Mouse (Mus musculus) kidney, embryonic 14.5 days (tissue): ENCODE results near the gene Ostm1. TPM values are rescaled to one million over a fixed set of nuclear protein-coding genes. Genes with fewer than 3 reads are reported as not detected.

Source experiments
- ATAC-seq: fragments of 200-750 bp; cut with Nextera tagmentation; 2 replicates; pipeline ENCODE4 v1.8.0; 2017; ENCODE audit warnings: moderate number of reproducible peaks, mild to moderate bottlenecking, moderate TSS enrichment, moderate library complexity; ENCODE audit not compliant: low FRiP score, low TSS enrichment
- H3K27ac ChIP-seq: fragments of 300-500 bp; sonication (generic); 2 replicates; pipeline ENCODE4 v1.5.1; 2014; ENCODE audit warnings: low read depth, mild to moderate bottlenecking, low read length, moderate library complexity, mixed read lengths
- H3K27me3 ChIP-seq: fragments of 300-500 bp; sonication (generic); 2 replicates; pipeline ENCODE4 v1.6.1; 2014; ENCODE audit warnings: mild to moderate bottlenecking, low read length; ENCODE audit not compliant: control insufficient read depth, insufficient read depth
- H3K36me3 ChIP-seq: fragments of 300-500 bp; sonication (generic); 2 replicates; pipeline ENCODE4 v1.6.1; 2014; ENCODE audit warnings: low read length, mixed read lengths; ENCODE audit not compliant: control insufficient read depth, insufficient read depth
- H3K4me1 ChIP-seq: fragments of 300-500 bp; sonication (generic); 2 replicates; pipeline ENCODE4 v1.6.1; 2014; ENCODE audit warnings: low read length, mixed read lengths; ENCODE audit not compliant: control insufficient read depth, insufficient read depth
- H3K4me2 ChIP-seq: fragments of 300-500 bp; sonication (generic); replicated peaks from 2 replicates; pipeline ENCODE4 v1.6.1; 2014; ENCODE audit warnings: low read depth, mild to moderate bottlenecking, low read length
- H3K4me3 ChIP-seq: fragments of 300-500 bp; sonication (generic); 2 replicates; pipeline ENCODE4 v1.5.1; 2014; ENCODE audit warnings: mild to moderate bottlenecking, low read length
- H3K9ac ChIP-seq: fragments of 300-500 bp; sonication (generic); 2 replicates; pipeline ENCODE4 v1.6.1; 2014; ENCODE audit warnings: low read depth, mild to moderate bottlenecking, low read length, moderate library complexity
- H3K9me3 ChIP-seq: fragments of 300-500 bp; sonication (generic); 2 replicates; pipeline ENCODE4 v1.6.1; 2016; ENCODE audit warnings: low read length; ENCODE audit not compliant: control insufficient read depth
- WGBS: fragments of 180-500 bp; shearing (Covaris S2); extraction: QIAGEN DNeasy Blood & Tissue Kit; methylation state at CpG from one replicate; pipeline ENCODE4 v1.1.7; 2014; 5-methylcytosine and 5-hydroxymethylcytosine counted together
- polyA plus RNA-seq: library from polyadenylated mRNA; unstranded; fragments of >200 nt; fragmentation: Nextera tagmentation; extraction: Ambion mirVana; gene quantifications from 2 replicates; pipeline ENCODE4 v1.2.1, GENCODE M21; 2014

Gene Ostm1
- polyA plus RNA-seq, 1 experiment from 2014 or later: 12.9 TPM

- Histone ChIP-seq H3K9me3 (peaks cover 3% of the 10 kb centered on the region; the same call in 1 of the 2 replicates), H3K36me3 (no peaks in the 10 kb centered on the region), H3K27ac (no peak overlapping the region), H3K27me3 (peaks cover 98% of the 10 kb centered on the region), H3K9ac (no peak overlapping the region), H3K4me1 (peaks cover 7% of the 10 kb centered on the region; the same call in 1 of the 2 replicates), H3K4me3 (no peak overlapping the region), H3K4me2 (no peak overlapping the region)
- ATAC-seq: no peak
- under 1% methylated on average over 5 of the region's 5 CpGs for WGBS
Observed at GRCm38 (mm10) chr10:42589505-42589904, 5.9 kb downstream of the Ostm1 start.

- no peak for ATAC-seq
- H3K27me3 ChIP-seq: peaks cover 97% of the 10 kb centered on the region
- H3K36me3 ChIP-seq: no peaks in the 10 kb centered on the region
- peaks cover 3% of the 10 kb centered on the region; the same call in 1 of the 2 replicates for H3K9me3 ChIP-seq
- no peak overlapping the region for H3K4me2 ChIP-seq
- peaks cover 6% of the 10 kb centered on the region; the same call in 1 of the 2 replicates for H3K4me1 ChIP-seq
- H3K4me3 ChIP-seq: no peak overlapping the region
- no peak overlapping the region for H3K9ac ChIP-seq
- 2% methylated on average over 19 of the region's 19 CpGs for WGBS
- no peak overlapping the region for H3K27ac ChIP-seq
Observed at GRCm38 (mm10) chr10:42590261-42591184, 6.9 kb downstream of the Ostm1 start.

GRCm38 (mm10) chr10:42591185-42591992, 7.8 kb downstream of the Ostm1 start:
- H3K27me3 ChIP-seq: peaks cover 97% of the 10 kb centered on the region
- H3K4me3 ChIP-seq: peak overlapping the region; percentile 26
- H3K27ac ChIP-seq: no peak overlapping the region
- 1% methylated on average over 66 of the region's 67 CpGs for WGBS
- H3K9me3 ChIP-seq: peaks cover 3% of the 10 kb centered on the region; the same call in 1 of the 2 replicates
- H3K36me3 ChIP-seq: no peaks in the 10 kb centered on the region
- no peak overlapping the region for H3K9ac ChIP-seq
- H3K4me2 ChIP-seq: peak overlapping the region; percentile 30
- peaks cover 6% of the 10 kb centered on the region; the same call in 1 of the 2 replicates for H3K4me1 ChIP-seq
- ATAC-seq: no peak

GRCm38 (mm10) chr10:42591993-42592686, 8.5 kb downstream of the Ostm1 start:
- Histone ChIP-seq H3K27ac (no peak overlapping the region), H3K9me3 (peaks cover 3% of the 10 kb centered on the region; the same call in 1 of the 2 replicates), H3K9ac (no peak overlapping the region), H3K27me3 (peaks cover 89% of the 10 kb centered on the region), H3K4me3 (peak overlapping the region; percentile 26), H3K4me1 (peaks cover 6% of the 10 kb centered on the region; the same call in 1 of the 2 replicates), H3K4me2 (peak overlapping the region; percentile 30), H3K36me3 (no peaks in the 10 kb centered on the region)
- no peak for ATAC-seq
- under 1% methylated on average over 25 of the region's 25 CpGs for WGBS

- no peak overlapping the region for H3K4me2 ChIP-seq
- H3K27me3 ChIP-seq: peaks cover 84% of the 10 kb centered on the region
- 4% methylated on average over 7 of the region's 7 CpGs for WGBS
- peaks cover 6% of the 10 kb centered on the region; the same call in 1 of the 2 replicates for H3K4me1 ChIP-seq
- H3K9me3 ChIP-seq: peaks cover 3% of the 10 kb centered on the region; the same call in 1 of the 2 replicates
- H3K9ac ChIP-seq: no peak overlapping the region
- H3K4me3 ChIP-seq: no peak overlapping the region
- no peak for ATAC-seq
- no peak overlapping the region for H3K27ac ChIP-seq
- H3K36me3 ChIP-seq: no peaks in the 10 kb centered on the region
Observed at GRCm38 (mm10) chr10:42593201-42593600, 9.6 kb downstream of the Ostm1 start.

GRCm38 (mm10) chr10:42598615-42599014, 15.0 kb downstream of the Ostm1 start:
- H3K4me2 ChIP-seq: no peak overlapping the region
- H3K36me3 ChIP-seq: no peaks in the 10 kb centered on the region
- H3K27me3 ChIP-seq: peaks cover 31% of the 10 kb centered on the region
- H3K4me1 ChIP-seq: no peaks in the 10 kb centered on the region
- WGBS: 72% methylated on average over 8 of the region's 8 CpGs
- H3K9ac ChIP-seq: no peak overlapping the region
- H3K4me3 ChIP-seq: no peak overlapping the region
- peaks cover 3% of the 10 kb centered on the region; the same call in 1 of the 2 replicates for H3K9me3 ChIP-seq
- H3K27ac ChIP-seq: no peak overlapping the region
- ATAC-seq: no peak

- H3K9ac ChIP-seq: no peak overlapping the region
- 27% methylated on average over 10 of the region's 10 CpGs for WGBS
- peaks cover 6% of the 10 kb centered on the region for H3K27me3 ChIP-seq
- peaks cover 6% of the 10 kb centered on the region; the same call in 1 of the 2 replicates for H3K9me3 ChIP-seq
- H3K4me3 ChIP-seq: no peak overlapping the region
- H3K27ac ChIP-seq: no peak overlapping the region
- H3K4me2 ChIP-seq: no peak overlapping the region
- H3K36me3 ChIP-seq: no peaks in the 10 kb centered on the region
- H3K4me1 ChIP-seq: no peaks in the 10 kb centered on the region
- no peak for ATAC-seq
Observed at GRCm38 (mm10) chr10:42601556-42601955, 17.9 kb downstream of the Ostm1 start.

GRCm38 (mm10) chr10:42604874-42605273, 21.3 kb downstream of the Ostm1 start:
- Histone ChIP-seq H3K9me3 (peaks cover 10% of the 10 kb centered on the region; the same call in 1 of the 2 replicates), H3K27ac (no peak overlapping the region), H3K27me3 (peaks cover 8% of the 10 kb centered on the region; the same call in 1 of the 2 replicates), H3K4me2 (no peak overlapping the region), H3K36me3 (no peaks in the 10 kb centered on the region), H3K9ac (no peak overlapping the region), H3K4me3 (no peak overlapping the region), H3K4me1 (no peaks in the 10 kb centered on the region)
- no peak for ATAC-seq
- WGBS: 64% methylated on average over 2 of the region's 2 CpGs
